Mouse (Mus musculus) embryonic facial prominence, embryonic 14.5 days (tissue): ENCODE measurements around the gene Eif4a2. TPM values are rescaled to one million over a fixed set of nuclear protein-coding genes. Genes with fewer than 3 reads are reported as not detected.

ENCODE experiments used
- ATAC-seq: fragments of 200-750 bp; cut with Nextera tagmentation; 2 replicates; pipeline ENCODE4 v1.8.0; 2017; ENCODE audit warnings: low read depth, moderate number of reproducible peaks, moderate TSS enrichment
- DNase-seq: peaks from one replicate; pipeline ENCODE4 v3.0.0-alpha.2; 2015; ENCODE audit warnings: low spot score
- H3K27ac ChIP-seq: fragments of 300-500 bp; sonication (generic); replicated peaks from 2 replicates; pipeline ENCODE4 v1.5.1; 2014; ENCODE audit warnings: low read depth, mild to moderate bottlenecking, low read length, moderate library complexity
- H3K27me3 ChIP-seq: fragments of 300-500 bp; sonication (generic); replicated peaks from 2 replicates; pipeline ENCODE4 v1.6.1; 2014; ENCODE audit warnings: low read length; ENCODE audit not compliant: control insufficient read depth, insufficient read depth
- H3K36me3 ChIP-seq: fragments of 300-500 bp; sonication (generic); 2 replicates; pipeline ENCODE4 v1.6.1; 2014; ENCODE audit warnings: low read length, mixed read lengths; ENCODE audit not compliant: control insufficient read depth, insufficient read depth
- H3K4me1 ChIP-seq: fragments of 300-500 bp; sonication (generic); 2 replicates; pipeline ENCODE4 v1.6.1; 2014; ENCODE audit warnings: antibody characterized with exemption, low read length; ENCODE audit not compliant: control insufficient read depth, insufficient read depth
- H3K4me2 ChIP-seq: fragments of 300-500 bp; sonication (generic); 2 replicates; pipeline ENCODE4 v1.6.1; 2014; ENCODE audit warnings: low read depth, mild to moderate bottlenecking, low read length, moderate library complexity, mixed read lengths
- H3K4me3 ChIP-seq: fragments of 300-500 bp; sonication (generic); 2 replicates; pipeline ENCODE4 v1.5.1; 2014; ENCODE audit warnings: low read depth, mild to moderate bottlenecking, low read length
- H3K9ac ChIP-seq: fragments of 300-500 bp; sonication (generic); 2 replicates; pipeline ENCODE4 v1.6.1; 2014; ENCODE audit warnings: low read depth, mild to moderate bottlenecking, low read length, moderate library complexity, mixed read lengths
- H3K9me3 ChIP-seq: fragments of 300-500 bp; sonication (generic); 2 replicates; pipeline ENCODE4 v1.6.1; 2016; ENCODE audit warnings: low read length; ENCODE audit not compliant: control insufficient read depth
- WGBS: fragments of 180-500 bp; shearing (Covaris S2); extraction: QIAGEN DNeasy Blood & Tissue Kit; methylation state at CpG from one replicate; pipeline ENCODE4 v1.1.7; 2014; 5-methylcytosine and 5-hydroxymethylcytosine counted together
- polyA plus RNA-seq: library from polyadenylated mRNA; unstranded; fragments of >200 nt; fragmentation: Nextera tagmentation; extraction: Ambion mirVana; gene quantifications from 2 replicates; pipeline ENCODE4 v1.2.1, GENCODE M21; 2014

Gene Eif4a2
- polyA plus RNA-seq, 1 experiment from 2014 or later, result 249 TPM

DNA sequence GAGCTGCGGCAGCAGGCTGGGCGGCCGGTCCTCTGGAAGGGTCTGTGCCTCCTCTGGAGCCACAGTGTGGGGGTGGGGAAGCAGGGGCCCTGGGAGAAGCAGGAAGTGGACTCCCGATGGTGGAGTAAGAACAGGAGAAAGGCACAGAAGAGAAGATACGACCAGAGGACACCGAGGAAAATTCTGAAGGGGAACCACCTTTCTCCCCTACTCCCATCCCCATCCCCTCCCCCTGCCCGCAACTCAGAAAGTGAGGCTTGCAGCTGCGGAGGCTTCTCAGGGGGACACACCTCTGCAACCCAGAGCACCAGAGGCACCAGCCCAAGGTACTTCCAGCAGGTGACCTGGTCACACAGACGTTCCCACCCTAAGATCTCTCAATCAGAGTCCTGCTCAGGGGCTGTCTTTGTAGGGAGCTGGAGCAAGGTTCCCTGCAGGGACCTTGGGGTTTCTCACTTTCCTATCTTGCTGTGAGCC lies 7.1 kb upstream of the Eif4a2 start:
- H3K4me2 ChIP-seq, result peak overlapping the region; percentile 54
- no peaks in the 10 kb centered on the region for H3K36me3 ChIP-seq
- H3K27me3 ChIP-seq, result peaks cover 11% of the 10 kb centered on the region
- WGBS, result under 1% methylated on average over 8 of the region's 9 CpGs
- DNase-seq (peak; percentile 36), ATAC-seq (peak; percentile 71; the same call in 1 of the 2 replicates)
- H3K9me3 ChIP-seq, result no peaks in the 10 kb centered on the region
- no peaks in the 10 kb centered on the region for H3K4me1 ChIP-seq
- H3K9ac ChIP-seq, result peak overlapping the region; percentile 44
- H3K4me3 ChIP-seq, result peak overlapping the region; percentile 33
- no peak overlapping the region for H3K27ac ChIP-seq

- H3K9ac ChIP-seq, result peak overlapping the region; percentile 42; the same call in 1 of the 2 replicates
- no peaks in the 10 kb centered on the region for H3K4me1 ChIP-seq
- peak overlapping the region; percentile 33 for H3K4me3 ChIP-seq
- peak overlapping the region; percentile 54 for H3K4me2 ChIP-seq
- peaks cover 11% of the 10 kb centered on the region for H3K27me3 ChIP-seq
- no peaks in the 10 kb centered on the region for H3K36me3 ChIP-seq
- H3K9me3 ChIP-seq, result no peaks in the 10 kb centered on the region
- no peak for ATAC-seq
- DNase-seq, result no peak
- no peak overlapping the region for H3K27ac ChIP-seq
- WGBS, result 16% methylated on average over 10 of the region's 10 CpGs
Measured at GRCm38 (mm10) chr16:23100613-23101012, 6.6 kb upstream of the Eif4a2 start.

DNA sequence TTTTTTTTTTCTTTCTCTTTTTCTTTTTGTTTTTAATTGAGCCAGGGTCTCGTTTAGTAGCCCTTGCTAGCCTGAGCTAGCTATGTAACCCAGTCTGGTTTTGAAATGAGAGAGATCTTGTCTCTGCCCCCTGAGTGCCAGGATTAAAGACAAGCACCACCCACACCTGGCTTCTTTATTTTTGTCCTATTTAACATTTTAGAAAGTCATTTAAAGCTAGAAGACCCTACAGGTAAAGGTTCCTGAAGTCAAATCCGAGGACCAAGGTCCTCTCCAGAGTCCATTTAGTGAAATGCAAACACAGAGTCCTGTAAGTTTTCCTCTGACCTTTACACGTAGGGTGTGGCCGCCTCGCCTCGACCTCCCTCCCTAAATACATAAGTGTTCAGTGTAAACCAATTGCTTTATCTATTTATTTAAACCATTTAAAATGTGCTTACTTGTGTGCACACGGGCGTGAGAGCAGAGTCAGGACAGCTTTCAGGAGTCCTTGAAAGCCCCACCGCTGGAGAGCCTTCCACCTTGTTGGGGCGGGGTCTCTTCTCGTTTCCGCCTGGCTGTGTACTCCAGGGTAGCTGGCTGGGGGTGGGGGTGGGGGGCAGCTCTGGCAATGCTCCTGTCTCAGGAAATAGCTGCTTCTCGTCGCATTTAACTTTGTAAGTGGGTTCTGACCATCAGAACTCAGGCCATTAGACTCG lies 4.8 kb upstream of the Eif4a2 start:
- H3K4me3 ChIP-seq, result peak overlapping the region; percentile 24
- H3K27ac ChIP-seq, result no peak overlapping the region
- no peak for DNase-seq
- ATAC-seq, result no peak
- H3K4me2 ChIP-seq, result peak overlapping the region; percentile 46
- WGBS, result 12% methylated on average over 15 of the region's 15 CpGs
- H3K36me3 ChIP-seq, result no peaks in the 10 kb centered on the region
- peaks cover 11% of the 10 kb centered on the region for H3K27me3 ChIP-seq
- H3K9me3 ChIP-seq, result no peaks in the 10 kb centered on the region
- 0 out of 2 replicates have a peak, but pooled peaks cover 3% of the 10 kb centered on the region for H3K4me1 ChIP-seq
- H3K9ac ChIP-seq, result peak overlapping the region; percentile 27; the same call in 1 of the 2 replicates

DNA sequence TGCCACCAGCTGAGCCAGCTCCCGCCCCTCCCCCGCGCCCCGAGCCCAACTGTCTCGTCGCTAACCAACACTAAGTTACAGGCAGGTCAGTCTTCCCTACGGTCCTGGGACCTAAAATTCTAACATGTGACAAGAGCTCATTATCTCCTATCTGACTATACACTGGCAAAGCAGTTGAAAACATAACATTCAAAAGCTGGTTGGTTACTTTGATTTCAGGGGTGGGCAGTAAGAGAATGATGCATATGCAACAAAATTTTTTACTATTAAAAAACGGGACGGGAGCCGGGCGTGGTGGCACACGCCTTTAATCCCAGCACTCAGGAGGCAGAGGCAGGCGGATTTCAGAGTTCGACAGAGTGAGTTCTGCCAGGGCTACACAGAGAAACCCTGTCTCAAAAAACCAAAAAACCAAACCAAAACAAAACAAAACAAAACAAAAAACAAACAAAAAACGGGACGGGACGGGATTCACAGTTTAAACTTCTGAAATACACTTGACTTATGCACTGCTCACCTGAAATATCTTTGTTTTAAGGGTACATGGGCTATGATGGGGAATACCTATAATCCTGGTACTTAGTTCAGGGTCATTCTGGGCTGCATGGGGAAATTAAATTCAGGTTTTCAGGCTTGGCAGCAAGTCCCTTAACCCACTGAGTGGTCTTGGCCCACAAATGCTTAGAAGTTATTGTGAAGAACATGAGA lies 4.1 kb upstream of the Eif4a2 start:
- no peaks in the 10 kb centered on the region for H3K36me3 ChIP-seq
- peak overlapping the region; percentile 27; the same call in 1 of the 2 replicates for H3K9ac ChIP-seq
- no peaks in the 10 kb centered on the region for H3K9me3 ChIP-seq
- peaks cover 11% of the 10 kb centered on the region for H3K27me3 ChIP-seq
- peak overlapping the region; percentile 46 for H3K4me2 ChIP-seq
- peak overlapping the region; percentile 24 for H3K4me3 ChIP-seq
- 39% methylated on average over 17 of the region's 17 CpGs for WGBS
- H3K4me1 ChIP-seq, result 0 out of 2 replicates have a peak, but pooled peaks cover 3% of the 10 kb centered on the region
- ATAC-seq (no peak), DNase-seq (no peak)
- no peak overlapping the region for H3K27ac ChIP-seq

- Histone ChIP-seq H3K4me3 (no peak overlapping the region), H3K27ac (no peak overlapping the region), H3K4me1 (0 out of 2 replicates have a peak, but pooled peaks cover 3% of the 10 kb centered on the region), H3K9ac (no peak overlapping the region), H3K4me2 (no peak overlapping the region), H3K36me3 (peaks cover 4% of the 10 kb centered on the region), H3K9me3 (no peaks in the 10 kb centered on the region), H3K27me3 (peaks cover 11% of the 10 kb centered on the region)
- ATAC-seq (no peak), DNase-seq (no peak)
- 61% methylated on average over 2 of the region's 2 CpGs for WGBS
Measured at GRCm38 (mm10) chr16:23103841-23104240, 3.4 kb upstream of the Eif4a2 start.

DNA sequence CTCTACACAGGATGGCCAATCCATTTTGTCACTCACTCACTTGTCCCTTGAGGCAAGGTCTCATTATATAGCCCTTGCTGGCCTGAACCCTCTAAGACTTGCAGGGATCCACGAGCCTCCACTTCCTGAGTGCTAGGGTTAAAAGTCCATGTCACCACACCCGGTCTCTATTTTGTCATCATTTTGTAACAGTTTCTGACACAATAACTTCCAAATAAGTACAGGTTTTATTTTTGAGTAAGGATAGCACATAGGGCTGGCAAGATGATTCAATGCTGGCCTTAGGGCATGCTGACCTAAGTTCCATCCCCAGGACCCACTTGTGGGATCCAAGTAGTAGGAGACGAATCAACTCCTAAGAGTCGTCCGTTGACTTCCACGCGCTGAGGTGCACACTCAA lies 1.1 kb upstream of the Eif4a2 start:
- Histone ChIP-seq H3K27me3 (no peaks in the 10 kb centered on the region), H3K36me3 (peaks cover 27% of the 10 kb centered on the region), H3K4me2 (no peak overlapping the region), H3K4me1 (peaks cover 7% of the 10 kb centered on the region; the same call in 1 of the 2 replicates), H3K9ac (no peak overlapping the region), H3K4me3 (no peak overlapping the region), H3K27ac (no peak overlapping the region), H3K9me3 (no peaks in the 10 kb centered on the region)
- ATAC-seq (no peak), DNase-seq (no peak)
- WGBS, result 58% methylated on average over 7 of the region's 7 CpGs

- Histone ChIP-seq H3K4me3 (peak overlapping the region; percentile 100), H3K27me3 (no peaks in the 10 kb centered on the region), H3K9ac (peak overlapping the region; percentile 100), H3K9me3 (no peaks in the 10 kb centered on the region), H3K27ac (peak overlapping the region; percentile 99), H3K4me2 (peak overlapping the region; percentile 77), H3K4me1 (peaks cover 7% of the 10 kb centered on the region; the same call in 1 of the 2 replicates), H3K36me3 (peaks cover 47% of the 10 kb centered on the region)
- ATAC-seq, result peak; percentile 87
- peak; percentile 92 for DNase-seq
- WGBS, result under 1% methylated on average over 50 of the region's 52 CpGs
Measured at GRCm38 (mm10) chr16:23107946-23108759, 909 bp downstream of the Eif4a2 start.

GRCm38 (mm10) chr16:23108943-23109342 lies 1.7 kb downstream of the Eif4a2 start:
- no peak for DNase-seq
- H3K4me2 ChIP-seq, result peak overlapping the region; percentile 77

More at GRCm38 (mm10) chr16:23108943-23109342, 1.7 kb downstream of the Eif4a2 start:
- H3K9me3 ChIP-seq, result no peaks in the 10 kb centered on the region
- H3K27me3 ChIP-seq, result no peaks in the 10 kb centered on the region
- 2% methylated on average over 5 of the region's 5 CpGs for WGBS
- H3K27ac ChIP-seq, result peak overlapping the region; percentile 99; the same call in 1 of the 2 replicates
- peak overlapping the region; percentile 100 for H3K9ac ChIP-seq
- peaks cover 52% of the 10 kb centered on the region for H3K36me3 ChIP-seq
- peaks cover 7% of the 10 kb centered on the region; the same call in 1 of the 2 replicates for H3K4me1 ChIP-seq
- H3K4me3 ChIP-seq, result peak overlapping the region; percentile 100
- no peak for ATAC-seq
